Mouse (Mus musculus): ENCODE data around the gene Adra1b. TPM values are rescaled to one million over a fixed set of nuclear protein-coding genes. Genes with fewer than 3 reads are reported as not detected.

Adra1b gene
- total and polyA plus RNA-seq, 3 experiments, result not detected

- Histone ChIP-seq H3K79me2 (ENCODE audit: control insufficient read depth, insufficient read depth, low read length, poor library complexity) (no peaks in the 10 kb centered on the region), H3K4me1 (ENCODE audit: control insufficient read depth in 1 of 2, insufficient read depth in 2 of 2, low read length in 2 of 2) (no peaks in the 10 kb centered on the region), H3K9me3 (replicated peaks; ENCODE audit: insufficient read depth, low read length) (no peaks in the 10 kb centered on the region), H3K9ac (ENCODE audit: control insufficient read depth, low read depth, low read length, poor library complexity, severe bottlenecking) (no peak overlapping the region), H3K27ac (ENCODE audit: control insufficient read depth, low read depth, low read length) (no peak overlapping the region), H3K27me3 (ENCODE audit: control insufficient read depth in 1 of 2, insufficient read depth in 2 of 2, low read length in 2 of 2) (no peaks in the 10 kb centered on the region), H3K36me3 (ENCODE audit: control insufficient read depth in 1 of 2, insufficient read depth in 2 of 2, low read length in 2 of 2) (no peaks in the 10 kb centered on the region), H3K4me3 (ENCODE audit: control insufficient read depth in 1 of 2, insufficient read depth in 1 of 2, low read depth in 2 of 2, low read length in 2 of 2) (no peak overlapping the region)
- no peak for TF ChIP-seq ZC3H11A (IDR thresholded peaks at IDR 0.05; ENCODE audit: low read depth, low read length)
- TF ChIP-seq NELFE (IDR thresholded peaks at IDR 0.05; ENCODE audit: low read depth, low read length), result no peak
- TF ChIP-seq MYC (IDR thresholded peaks at IDR 0.05; ENCODE audit: low read depth, low read length), result no peak
- no peak for TF ChIP-seq KAT2A (conservative IDR thresholded peaks at IDR 0.05; ENCODE audit: low read depth, low read length)
- TF ChIP-seq RAD21 (IDR thresholded peaks at IDR 0.05; ENCODE audit: low read depth, low read length), result no peak
- no peak for TF ChIP-seq CTCF (IDR thresholded peaks at IDR 0.05 in 2 of 3, conservative IDR thresholded peaks at IDR 0.05 in 1 of 3; ENCODE audit: control insufficient read depth in 1 of 3, insufficient read depth in 1 of 3, low read depth in 2 of 3, low read length in 3 of 3, poor library complexity in 1 of 3, severe bottlenecking in 1 of 3)
- TF ChIP-seq RCOR1 (IDR thresholded peaks at IDR 0.05; ENCODE audit: low read depth, low read length), result no peak
- no peak for TF ChIP-seq MAFK (IDR thresholded peaks at IDR 0.05; ENCODE audit: borderline replicate concordance, low read depth, low read length)
- no peak for TF ChIP-seq USF1 (IDR thresholded peaks at IDR 0.05; ENCODE audit: low read depth, low read length)
- TF ChIP-seq JUND (IDR thresholded peaks at IDR 0.05; ENCODE audit: low read depth, low read length), result no peak
- TF ChIP-seq TCF12 (IDR thresholded peaks at IDR 0.05; ENCODE audit: low read depth, low read length), result no peak
- no peak for TF ChIP-seq MYB (IDR thresholded peaks at IDR 0.05; ENCODE audit: low read depth, low read length)
- TF ChIP-seq MAZ (IDR thresholded peaks at IDR 0.05; ENCODE audit: low read depth, low read length), result no peak
- no peak for TF ChIP-seq ZMIZ1 (IDR thresholded peaks at IDR 0.05; ENCODE audit: low read depth, low read length)
- TF ChIP-seq POLR2AphosphoS2 (IDR thresholded peaks at IDR 0.05; ENCODE audit: low read length), result no peak
- no peak for TF ChIP-seq HCFC1 (IDR thresholded peaks at IDR 0.05; ENCODE audit: low read depth, low read length)
- TF ChIP-seq POLR2A (IDR thresholded peaks at IDR 0.05; ENCODE audit: control insufficient read depth in 1 of 2, insufficient read depth in 1 of 2, low read depth in 1 of 2, low read length in 2 of 2, poor library complexity in 1 of 2), result no peak
- DNase-seq (ENCODE audit: low read depth, low spot score), result no peak
Observed at GRCm38 (mm10) chr11:43914552-43915447, 13.8 kb upstream of the Adra1b start.

DNA sequence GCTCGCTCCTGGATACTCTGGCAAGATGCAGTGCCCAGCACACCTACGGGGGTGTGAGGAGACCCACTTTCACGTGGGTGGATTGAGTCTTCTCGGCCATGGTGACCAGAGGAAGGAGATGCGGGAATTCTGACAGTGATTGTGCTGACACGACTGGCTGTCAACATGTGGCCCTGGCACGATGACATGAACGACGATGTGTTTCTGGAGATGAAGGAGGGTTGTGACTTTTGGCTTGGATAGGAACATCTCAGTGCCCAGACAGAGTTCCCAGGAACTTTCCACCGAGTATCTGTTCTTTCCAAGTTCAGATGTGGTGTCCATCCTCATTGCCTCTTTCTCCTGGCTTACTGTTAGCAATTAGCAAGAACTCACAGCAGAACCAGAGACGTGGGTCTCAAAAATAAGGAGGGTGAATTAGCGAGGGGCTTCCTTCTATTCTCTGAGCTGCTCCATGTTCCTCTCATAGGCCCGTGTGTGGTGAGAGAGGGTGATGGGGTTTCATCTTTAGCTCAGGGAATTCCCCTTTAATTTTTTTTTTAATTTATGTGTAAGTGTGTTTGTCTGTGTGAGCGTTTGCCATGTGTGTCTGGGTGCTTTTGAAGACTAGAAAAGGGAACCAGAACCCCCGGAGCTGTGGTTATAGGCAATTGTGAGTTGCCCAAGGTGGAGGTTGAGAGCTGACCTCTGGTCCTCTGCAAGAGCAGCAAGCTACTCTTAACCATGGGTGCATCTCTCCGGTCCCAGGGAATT lies 11.3 kb upstream of the Adra1b start:
- H3K4me3 ChIP-seq (ENCODE audit: control insufficient read depth in 1 of 2, insufficient read depth in 1 of 2, low read depth in 2 of 2, low read length in 2 of 2), result no peak overlapping the region
- H3K9me3 ChIP-seq (replicated peaks; ENCODE audit: insufficient read depth, low read length), result no peaks in the 10 kb centered on the region
- H3K27me3 ChIP-seq (ENCODE audit: control insufficient read depth in 1 of 2, insufficient read depth in 2 of 2, low read length in 2 of 2), result no peaks in the 10 kb centered on the region
- H3K79me2 ChIP-seq (ENCODE audit: control insufficient read depth, insufficient read depth, low read length, poor library complexity), result no peaks in the 10 kb centered on the region
- TF ChIP-seq GATA1 (IDR thresholded peaks at IDR 0.05; ENCODE audit: low read depth, low read length), result no peak
- TF ChIP-seq POLR2AphosphoS5 (IDR thresholded peaks at IDR 0.05; ENCODE audit: borderline replicate concordance, low read depth, low read length), result no peak
- no peak for TF ChIP-seq TAL1 (IDR thresholded peaks at IDR 0.05; ENCODE audit: low read length)
- no peak for TF ChIP-seq GABPA (IDR thresholded peaks at IDR 0.05; ENCODE audit: low read depth, low read length)
- TF ChIP-seq UBTF (IDR thresholded peaks at IDR 0.05; ENCODE audit: borderline replicate concordance, insufficient read depth, low read depth, low read length), result no peak
- no peak for TF ChIP-seq POLR2AphosphoS2 (IDR thresholded peaks at IDR 0.05; ENCODE audit: low read length)
- TF ChIP-seq MEF2A (IDR thresholded peaks at IDR 0.05; ENCODE audit: extremely low read depth, insufficient replicate concordance, low read depth, low read length, poor library complexity, severe bottlenecking), result no peak
- no peak for TF ChIP-seq CHD2 (IDR thresholded peaks at IDR 0.05; ENCODE audit: low read length)
- DNase-seq (ENCODE audit: low read depth, low spot score), result no peak
- no peaks in the 10 kb centered on the region for H3K36me3 ChIP-seq (ENCODE audit: control insufficient read depth in 1 of 2, insufficient read depth in 2 of 2, low read length in 2 of 2)
- H3K9ac ChIP-seq (ENCODE audit: control insufficient read depth, low read depth, low read length, poor library complexity, severe bottlenecking), result no peak overlapping the region
- H3K27ac ChIP-seq (ENCODE audit: control insufficient read depth, low read depth, low read length), result no peak overlapping the region
- H3K4me1 ChIP-seq (ENCODE audit: control insufficient read depth in 1 of 2, insufficient read depth in 2 of 2, low read length in 2 of 2), result no peaks in the 10 kb centered on the region

Measured in MEL (cell line).